Mouse (Mus musculus): Measurements from ENCODE around the gene Prrc2b.

- TF ChIP-seq EP300 (optimal IDR thresholded peaks at IDR 0.05), result no peak
- no peak for TF ChIP-seq CTCF (IDR thresholded peaks at IDR 0.05; ENCODE audit: low read depth)
Measured at GRCm38 (mm10) chr2:32246741-32247140, 95.9 kb downstream of the Prrc2b start.

Data from stomach, postnatal 0 days (tissue).